Mouse (Mus musculus): Measurements from ENCODE around the gene Tdrd7. TPM values are rescaled to one million over a fixed set of nuclear protein-coding genes. Genes with fewer than 3 reads are reported as not detected.

The Tdrd7 gene
- polyA plus RNA-seq (2014; fragmentation: Nextera tagmentation; extraction: Ambion mirVana), result 32.6 and 36.4 TPM in 2 replicates

- 0 out of 2 replicates have a peak, but pooled peaks cover 8% of the 10 kb centered on the region for H3K4me1 ChIP-seq (replicated peaks; ENCODE audit: control insufficient read depth, insufficient read depth, low read length)
- H3K36me3 ChIP-seq (replicated peaks; ENCODE audit: control insufficient read depth, insufficient read depth), result no peaks in the 10 kb centered on the region
- H3K27ac ChIP-seq, result no peak within 1 kb of the TSS
- no peak within 1 kb of the TSS for H3K4me2 ChIP-seq (replicated peaks)
- H3K9ac ChIP-seq, result no peak within 1 kb of the TSS
- H3K9me3 ChIP-seq (ENCODE audit: control insufficient read depth, low read length), result no peaks in the 10 kb centered on the region
- ATAC-seq (ENCODE audit: low FRiP score) (no peak), DNase-seq (ENCODE audit: low spot score) (no peak)
- H3K27me3 ChIP-seq (ENCODE audit: control insufficient read depth, insufficient read depth, low read length), result no peaks in the 10 kb centered on the region
- H3K4me3 ChIP-seq (replicated peaks; ENCODE audit: low read length), result no peak within 1 kb of the TSS
- 81% methylated on average over 10 of the region's 10 CpGs for WGBS
Measured at GRCm38 (mm10) chr4:45964771-45965439, at the start of gene Tdrd7. Gene Tdrd7 (plus strand): TSS chr4:45965334.

GRCm38 (mm10) chr4:45917091-45917490 lies 48.0 kb upstream of the Tdrd7 start:
- no peak overlapping the region for H3K4me3 ChIP-seq (replicated peaks; ENCODE audit: low read length)
- no peak for ATAC-seq (ENCODE audit: low FRiP score)
- 49% methylated on average over 7 of the region's 7 CpGs for WGBS

DNA sequence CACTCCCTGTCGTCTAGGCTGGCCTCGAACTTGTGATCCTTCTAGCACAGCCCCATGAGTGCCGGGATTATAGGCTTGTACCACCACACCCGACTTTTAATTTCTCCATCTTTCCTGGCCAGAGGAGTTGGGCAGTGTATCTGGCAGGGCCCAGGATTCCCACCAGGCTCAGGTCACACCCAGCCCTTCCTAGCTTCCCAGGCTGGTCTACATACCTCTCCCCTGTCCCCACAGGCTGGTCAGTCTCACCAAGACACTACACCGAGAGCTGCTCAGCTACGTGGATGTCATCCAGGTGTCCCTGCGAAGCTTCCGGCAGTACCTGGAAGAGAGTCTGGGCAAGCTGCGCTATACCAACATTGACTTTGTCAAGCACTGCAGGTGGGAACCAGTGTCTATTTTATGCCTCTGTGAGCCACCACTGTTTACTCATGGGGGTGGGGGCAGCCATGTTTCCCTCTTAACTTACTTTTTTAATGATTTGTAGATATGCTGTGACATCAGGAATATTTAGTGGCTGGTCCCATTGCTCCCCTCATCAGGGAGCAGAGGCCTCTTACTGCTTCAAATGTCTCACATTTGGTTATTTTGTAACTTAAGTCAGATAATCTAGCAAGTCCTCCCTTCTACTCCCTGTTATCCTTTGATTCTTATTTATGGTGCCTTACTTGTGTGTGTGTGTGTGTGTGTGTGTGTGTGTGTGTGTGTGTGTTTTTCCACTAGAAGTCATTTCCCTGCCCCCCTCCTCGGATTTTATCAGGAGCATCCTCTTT lies 43.3 kb upstream of the Tdrd7 start:
- Histone ChIP-seq H3K27ac (no peak overlapping the region), H3K9me3 (ENCODE audit: control insufficient read depth, low read length) (no peaks in the 10 kb centered on the region), H3K9ac (no peak overlapping the region), H3K27me3 (ENCODE audit: control insufficient read depth, insufficient read depth, low read length) (no peaks in the 10 kb centered on the region), H3K4me1 (replicated peaks; ENCODE audit: control insufficient read depth, insufficient read depth, low read length) (no peaks in the 10 kb centered on the region), H3K4me2 (replicated peaks) (no peak overlapping the region), H3K4me3 (replicated peaks; ENCODE audit: low read length) (no peak overlapping the region), H3K36me3 (replicated peaks; ENCODE audit: control insufficient read depth, insufficient read depth) (no peaks in the 10 kb centered on the region)
- DNase-seq (ENCODE audit: low spot score), result no peak
- no peak for ATAC-seq (ENCODE audit: low FRiP score)
- WGBS, result 90% methylated on average over 10 of the region's 10 CpGs

More at GRCm38 (mm10) chr4:45917091-45917490, 48.0 kb upstream of the Tdrd7 start:
- Histone ChIP-seq H3K4me2 (replicated peaks) (no peak overlapping the region), H3K27ac (no peak overlapping the region), H3K9me3 (ENCODE audit: control insufficient read depth, low read length) (no peaks in the 10 kb centered on the region), H3K27me3 (ENCODE audit: control insufficient read depth, insufficient read depth, low read length) (no peaks in the 10 kb centered on the region), H3K36me3 (replicated peaks; ENCODE audit: control insufficient read depth, insufficient read depth) (no peaks in the 10 kb centered on the region), H3K4me1 (replicated peaks; ENCODE audit: control insufficient read depth, insufficient read depth, low read length) (no peaks in the 10 kb centered on the region), H3K9ac (no peak overlapping the region)
- no peak for DNase-seq (ENCODE audit: low spot score)

GRCm38 (mm10) chr4:45924011-45924410 lies 41.1 kb upstream of the Tdrd7 start:
- Histone ChIP-seq H3K36me3 (replicated peaks; ENCODE audit: control insufficient read depth, insufficient read depth) (no peaks in the 10 kb centered on the region), H3K4me2 (replicated peaks) (no peak overlapping the region), H3K9me3 (ENCODE audit: control insufficient read depth, low read length) (no peaks in the 10 kb centered on the region), H3K4me1 (replicated peaks; ENCODE audit: control insufficient read depth, insufficient read depth, low read length) (no peaks in the 10 kb centered on the region), H3K27ac (no peak overlapping the region), H3K27me3 (ENCODE audit: control insufficient read depth, insufficient read depth, low read length) (no peaks in the 10 kb centered on the region), H3K4me3 (replicated peaks; ENCODE audit: low read length) (no peak overlapping the region), H3K9ac (no peak overlapping the region)
- WGBS, result 82% methylated on average over 4 of the region's 4 CpGs
- DNase-seq (ENCODE audit: low spot score) (no peak), ATAC-seq (ENCODE audit: low FRiP score) (no peak)

- Histone ChIP-seq H3K9ac (no peak overlapping the region), H3K4me2 (replicated peaks) (no peak overlapping the region), H3K9me3 (ENCODE audit: control insufficient read depth, low read length) (no peaks in the 10 kb centered on the region), H3K27ac (no peak overlapping the region), H3K4me1 (replicated peaks; ENCODE audit: control insufficient read depth, insufficient read depth, low read length) (no peaks in the 10 kb centered on the region), H3K27me3 (ENCODE audit: control insufficient read depth, insufficient read depth, low read length) (no peaks in the 10 kb centered on the region), H3K4me3 (replicated peaks; ENCODE audit: low read length) (no peak overlapping the region), H3K36me3 (replicated peaks; ENCODE audit: control insufficient read depth, insufficient read depth) (no peaks in the 10 kb centered on the region)
- DNase-seq (ENCODE audit: low spot score), result no peak
- ATAC-seq (ENCODE audit: low FRiP score), result no peak
- 73% methylated on average over 4 of the region's 4 CpGs for WGBS
Measured at GRCm38 (mm10) chr4:45928561-45928960, 36.6 kb upstream of the Tdrd7 start.

DNA sequence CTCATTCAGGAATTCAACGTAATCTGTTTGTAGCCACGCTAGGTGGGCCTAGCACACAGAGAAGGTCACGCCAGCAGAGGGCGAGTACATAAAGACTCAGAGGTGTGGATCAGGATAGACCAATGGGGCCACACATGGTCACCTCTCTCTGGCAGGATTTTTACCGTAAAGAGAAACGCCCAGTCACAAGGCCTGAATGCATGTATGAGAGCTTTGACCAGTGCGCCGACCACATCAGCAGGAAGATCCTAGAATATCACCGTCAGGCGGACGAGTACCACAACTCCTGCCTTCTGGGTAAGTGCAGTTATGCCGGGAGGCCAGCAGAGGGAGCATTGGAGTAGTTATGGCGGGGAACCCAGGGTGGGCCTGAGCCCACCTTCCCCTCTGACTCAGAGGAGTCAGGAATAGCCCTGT lies 23.5 kb upstream of the Tdrd7 start:
- no peak overlapping the region for H3K4me3 ChIP-seq (replicated peaks; ENCODE audit: low read length)
- no peak overlapping the region for H3K4me2 ChIP-seq (replicated peaks)
- DNase-seq (ENCODE audit: low spot score), result peak; percentile 71
- 33% methylated on average over 13 of the region's 13 CpGs for WGBS
- no peaks in the 10 kb centered on the region for H3K9me3 ChIP-seq (ENCODE audit: control insufficient read depth, low read length)
- no peaks in the 10 kb centered on the region for H3K27me3 ChIP-seq (ENCODE audit: control insufficient read depth, insufficient read depth, low read length)
- no peaks in the 10 kb centered on the region for H3K4me1 ChIP-seq (replicated peaks; ENCODE audit: control insufficient read depth, insufficient read depth, low read length)
- no peak overlapping the region for H3K27ac ChIP-seq
- H3K9ac ChIP-seq, result no peak overlapping the region
- ATAC-seq (ENCODE audit: low FRiP score), result no peak
- H3K36me3 ChIP-seq (replicated peaks; ENCODE audit: control insufficient read depth, insufficient read depth), result no peaks in the 10 kb centered on the region

- ATAC-seq (ENCODE audit: low FRiP score), result no peak
- no peak overlapping the region for H3K4me3 ChIP-seq (replicated peaks; ENCODE audit: low read length)
- no peak overlapping the region for H3K9ac ChIP-seq
- no peak for DNase-seq (ENCODE audit: low spot score)
- H3K4me1 ChIP-seq (replicated peaks; ENCODE audit: control insufficient read depth, insufficient read depth, low read length), result no peaks in the 10 kb centered on the region
- H3K27ac ChIP-seq, result no peak overlapping the region
- H3K9me3 ChIP-seq (ENCODE audit: control insufficient read depth, low read length), result no peaks in the 10 kb centered on the region
- no peaks in the 10 kb centered on the region for H3K36me3 ChIP-seq (replicated peaks; ENCODE audit: control insufficient read depth, insufficient read depth)
- no peak overlapping the region for H3K4me2 ChIP-seq (replicated peaks)
- no peaks in the 10 kb centered on the region for H3K27me3 ChIP-seq (ENCODE audit: control insufficient read depth, insufficient read depth, low read length)
- 78% methylated on average over 8 of the region's 8 CpGs for WGBS
Measured at GRCm38 (mm10) chr4:45947729-45948128, 17.4 kb upstream of the Tdrd7 start.

GRCm38 (mm10) chr4:45949109-45949848 lies 15.9 kb upstream of the Tdrd7 start:
- ATAC-seq (ENCODE audit: low FRiP score), result no peak
- Histone ChIP-seq H3K36me3 (replicated peaks; ENCODE audit: control insufficient read depth, insufficient read depth) (no peaks in the 10 kb centered on the region), H3K27ac (no peak overlapping the region), H3K9me3 (ENCODE audit: control insufficient read depth, low read length) (no peaks in the 10 kb centered on the region), H3K4me1 (replicated peaks; ENCODE audit: control insufficient read depth, insufficient read depth, low read length) (no peaks in the 10 kb centered on the region), H3K4me2 (replicated peaks) (no peak overlapping the region), H3K9ac (no peak overlapping the region), H3K27me3 (ENCODE audit: control insufficient read depth, insufficient read depth, low read length) (no peaks in the 10 kb centered on the region), H3K4me3 (replicated peaks; ENCODE audit: low read length) (no peak overlapping the region)
- no peak for DNase-seq (ENCODE audit: low spot score)
- 92% methylated on average over 7 of the region's 7 CpGs for WGBS

GRCm38 (mm10) chr4:45951830-45952229 lies 13.3 kb upstream of the Tdrd7 start:
- Histone ChIP-seq H3K9ac (no peak overlapping the region), H3K4me1 (replicated peaks; ENCODE audit: control insufficient read depth, insufficient read depth, low read length) (no peaks in the 10 kb centered on the region), H3K27ac (no peak overlapping the region), H3K4me2 (replicated peaks) (no peak overlapping the region), H3K36me3 (replicated peaks; ENCODE audit: control insufficient read depth, insufficient read depth) (no peaks in the 10 kb centered on the region), H3K4me3 (replicated peaks; ENCODE audit: low read length) (no peak overlapping the region), H3K27me3 (ENCODE audit: control insufficient read depth, insufficient read depth, low read length) (no peaks in the 10 kb centered on the region), H3K9me3 (ENCODE audit: control insufficient read depth, low read length) (no peaks in the 10 kb centered on the region)
- no peak for DNase-seq (ENCODE audit: low spot score)
- ATAC-seq (ENCODE audit: low FRiP score), result no peak
- 90% methylated on average over 14 of the region's 18 CpGs for WGBS
